Mouse (Mus musculus): Measurements from ENCODE around the gene Cacnb1.

Gene Cacnb1

DNA sequence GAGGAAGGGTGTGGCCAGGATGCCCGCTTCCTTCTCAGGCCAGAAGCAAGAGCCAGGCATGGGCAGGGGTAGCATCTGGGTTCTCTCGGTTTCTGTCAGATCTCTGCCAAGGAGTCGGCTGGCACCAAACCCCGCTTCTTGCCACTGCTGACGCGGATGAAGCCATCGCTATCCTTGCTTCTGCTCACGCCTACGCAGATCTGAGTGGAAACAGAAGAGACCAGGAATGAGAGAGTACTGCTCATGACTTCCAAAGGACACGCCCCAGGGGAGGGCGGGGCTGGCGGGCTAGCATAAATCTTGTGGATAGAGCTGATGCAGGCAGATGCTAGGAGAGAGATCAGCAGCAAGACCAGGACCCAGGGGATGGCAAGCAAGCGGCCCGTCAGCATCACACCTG, 15.0 kb upstream of the Cacnb1 start:
- no peak for DNase-seq

DNA sequence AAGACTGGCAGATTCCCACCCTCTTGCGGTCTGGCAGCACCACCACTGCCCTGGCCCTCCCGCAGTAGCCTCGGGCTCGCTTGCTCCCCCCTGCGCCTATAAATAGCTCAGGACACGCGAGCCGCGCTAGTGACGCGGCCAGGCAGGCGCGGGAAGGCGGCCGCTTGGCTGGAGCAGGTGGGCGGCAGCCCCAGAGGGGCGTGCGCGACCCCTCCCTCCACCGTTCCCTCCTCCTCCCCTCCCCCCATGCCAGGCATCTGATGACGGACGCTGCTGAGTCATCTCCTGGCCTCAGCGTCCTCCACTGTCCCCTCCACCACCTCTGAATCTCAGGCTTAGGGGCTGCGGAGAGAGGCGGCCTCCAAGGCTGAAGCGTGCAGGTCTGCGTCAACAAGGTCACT, 13.1 kb upstream of the Cacnb1 start:
- DNase-seq, result no peak

DNA sequence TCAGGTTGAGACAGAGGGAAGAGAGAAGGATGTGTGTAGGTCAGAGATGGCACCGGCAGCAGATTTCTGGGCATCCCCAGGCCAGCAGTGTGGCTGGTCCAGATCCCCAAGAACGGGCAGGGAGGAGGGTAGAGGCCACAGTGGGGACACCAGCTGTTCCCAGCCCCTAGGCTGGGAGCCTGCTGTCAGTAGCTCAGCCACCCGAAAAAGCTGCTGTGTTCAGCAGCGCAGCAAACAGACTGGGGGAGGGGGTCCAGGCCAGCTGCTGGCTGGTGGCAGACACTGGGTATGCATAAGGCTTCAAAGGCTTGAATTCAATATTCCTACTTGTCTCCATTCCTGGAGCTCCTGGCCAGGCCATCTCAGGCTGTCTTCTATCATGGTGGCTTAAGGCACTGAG, 12.0 kb upstream of the Cacnb1 start:
- DNase-seq, result no peak

DNA sequence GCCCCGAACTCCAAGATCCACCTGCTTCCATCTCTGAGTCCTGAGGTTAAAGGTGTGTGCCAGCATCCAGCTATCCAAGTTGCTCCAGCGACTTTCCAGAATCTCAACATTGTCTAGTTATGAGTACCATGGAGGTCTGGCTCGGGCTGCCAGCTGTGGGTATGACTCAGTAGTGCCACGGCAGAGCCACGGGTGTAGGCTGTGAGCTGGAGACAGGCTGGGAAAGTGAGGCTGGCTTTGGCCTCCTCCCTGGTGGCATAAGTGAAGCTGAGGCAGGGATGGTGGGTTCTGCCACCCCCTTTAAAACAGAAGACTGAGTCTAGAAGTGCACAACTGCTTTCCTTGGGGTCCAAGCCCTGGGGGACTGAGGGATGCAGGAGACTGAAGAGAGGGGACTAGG, 11.2 kb upstream of the Cacnb1 start:
- no peak for DNase-seq

DNA sequence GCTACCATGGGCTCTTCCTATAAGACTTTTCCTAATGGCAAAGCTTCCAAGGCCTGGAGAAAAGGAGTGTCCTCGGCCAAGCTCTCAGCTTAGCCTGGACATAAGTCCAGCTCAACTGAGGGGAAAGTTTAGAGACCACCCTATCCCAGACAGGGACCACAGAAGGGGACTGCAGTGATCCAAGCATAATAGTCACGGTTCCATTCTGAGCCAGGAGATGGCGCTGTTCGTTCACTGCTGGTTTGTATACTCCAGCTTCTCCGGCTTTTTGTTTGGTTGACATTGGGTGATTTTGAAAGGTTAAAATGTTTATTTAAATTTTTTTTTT, 8.6 kb upstream of the Cacnb1 start:
- peak; percentile 40 to 81 for DNase-seq

DNA sequence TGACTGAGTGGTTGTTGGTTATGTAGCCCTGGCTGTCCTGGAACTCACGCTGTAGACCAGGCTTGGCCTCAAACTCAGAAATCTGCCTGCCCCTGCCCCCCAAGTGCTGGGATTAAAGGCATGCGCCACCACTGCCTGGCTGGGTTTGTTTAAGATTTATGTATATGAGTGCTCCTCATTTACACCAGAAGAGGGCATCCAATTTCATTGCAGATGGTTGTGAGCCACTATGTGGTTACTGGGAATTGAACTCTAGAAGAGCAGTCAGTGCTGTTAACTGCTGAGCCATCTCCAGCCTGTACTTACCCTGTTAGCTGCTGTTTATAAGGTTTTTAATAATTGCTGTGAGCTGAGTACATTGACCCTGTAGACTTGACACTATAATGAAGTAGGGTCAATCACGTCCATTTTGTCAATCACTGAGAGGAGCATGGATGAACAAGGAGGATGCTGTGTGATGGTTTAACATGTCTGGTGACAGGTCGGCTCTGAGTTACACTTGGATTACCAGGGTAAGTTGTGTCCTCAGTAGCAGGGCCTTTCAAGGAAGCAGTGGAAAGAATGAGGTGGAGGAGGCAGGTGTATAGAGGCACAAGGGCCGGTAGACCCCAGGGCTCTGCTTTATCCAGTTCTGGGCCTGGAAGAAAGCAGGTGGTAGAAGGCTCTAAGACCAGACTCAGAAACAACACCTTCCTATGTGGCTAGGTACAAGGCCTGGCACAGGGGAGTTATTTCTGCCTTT, 8.0 kb upstream of the Cacnb1 start:
- DNase-seq, result no peak

DNA sequence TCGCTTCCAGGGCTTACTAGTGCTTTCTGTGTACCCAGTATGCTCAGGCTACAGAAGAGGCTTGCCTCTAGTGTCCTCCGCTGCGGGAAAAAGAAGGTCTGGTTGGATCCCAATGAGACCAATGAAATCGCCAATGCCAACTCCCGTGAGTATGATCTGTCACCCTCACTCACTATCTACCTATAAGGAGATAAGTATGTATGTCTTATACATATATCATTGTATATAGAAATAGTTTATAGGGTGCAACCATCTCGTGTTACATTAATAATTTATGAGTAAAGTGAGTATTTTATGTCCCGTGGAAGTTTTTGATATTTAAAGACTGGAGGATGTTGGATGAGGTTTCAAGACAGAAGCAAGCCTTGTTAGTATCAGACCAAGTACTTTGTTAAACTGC, 5.0 kb upstream of the Cacnb1 start:
- no peak for DNase-seq

DNA sequence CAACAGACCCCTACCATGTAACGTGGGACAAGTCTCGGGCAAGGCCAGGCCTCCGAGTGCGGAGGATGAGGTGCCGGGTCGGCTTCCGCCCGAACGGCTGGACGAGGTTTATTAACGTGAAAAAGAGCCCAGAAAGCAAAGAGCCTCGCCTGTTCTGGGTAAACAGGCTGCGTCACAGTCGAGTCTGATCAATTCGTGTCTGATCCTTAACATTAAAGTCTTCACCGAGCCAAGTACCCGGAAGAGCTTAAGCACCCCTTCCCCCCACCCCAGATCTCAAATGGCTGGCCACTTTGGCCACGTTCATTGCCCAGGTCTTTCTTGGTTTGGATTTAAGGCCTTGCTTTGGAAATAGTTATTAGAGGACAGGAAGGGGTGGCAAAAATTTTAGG, 4.5 kb upstream of the Cacnb1 start:
- no peak for DNase-seq

DNA sequence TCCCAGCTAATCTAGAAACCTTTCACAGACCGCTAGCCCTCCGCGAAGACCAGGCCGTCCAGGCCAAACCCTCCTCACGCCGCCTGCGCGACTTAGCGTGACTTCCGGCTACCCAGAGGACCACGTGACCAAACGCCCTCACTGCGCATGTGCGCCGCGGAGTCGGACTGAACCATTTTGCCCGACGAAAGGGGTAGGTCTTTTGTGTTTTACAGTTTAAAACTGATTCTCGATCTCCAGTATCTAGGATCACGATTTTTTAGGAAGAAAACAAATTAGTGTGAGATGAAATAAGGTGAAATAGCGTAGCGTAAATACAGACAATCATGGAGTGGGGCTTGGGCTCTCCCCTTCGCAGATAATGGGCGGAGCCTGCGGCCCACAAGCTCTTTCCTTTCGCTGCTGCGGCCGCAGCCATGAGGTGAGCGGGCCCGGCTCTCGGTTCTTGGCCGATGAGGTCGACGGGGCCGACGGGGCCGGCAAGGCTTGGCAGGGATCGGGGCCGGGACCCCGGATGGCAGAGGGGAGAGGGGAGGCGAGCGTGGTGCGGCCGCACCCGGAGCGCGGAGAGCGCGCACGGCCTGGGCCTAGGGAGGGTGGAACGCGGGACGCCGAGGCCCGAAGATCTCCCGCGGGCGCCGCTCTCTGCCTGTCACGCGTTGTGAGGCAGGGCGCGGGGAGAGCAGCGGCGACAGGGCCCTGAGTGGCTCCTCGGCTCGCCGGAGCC, 3.9 kb upstream of the Cacnb1 start, which contains the start of gene Rpl19:
Rpl19 (plus strand) TSS at position 141 of the 727 bp plus-strand sequence.
- peak; percentile 89 to 92 for DNase-seq

DNA sequence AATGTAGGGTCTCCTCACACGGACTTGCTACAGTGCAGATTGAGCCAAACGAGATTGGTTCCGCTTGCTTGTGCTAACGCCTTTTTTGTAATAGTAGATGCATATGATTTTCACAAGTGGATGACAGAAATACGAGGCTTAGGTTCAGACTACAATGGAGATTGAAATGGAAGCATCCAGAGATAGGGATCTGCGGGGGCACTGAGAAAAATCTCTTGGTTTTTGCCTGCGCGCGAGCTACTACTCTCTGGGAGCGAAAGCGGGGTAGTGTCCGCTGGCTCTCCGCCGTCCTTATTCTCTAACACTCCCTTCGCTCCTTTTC, 3.4 kb upstream of the Cacnb1 start:
- DNase-seq, result no peak

DNA sequence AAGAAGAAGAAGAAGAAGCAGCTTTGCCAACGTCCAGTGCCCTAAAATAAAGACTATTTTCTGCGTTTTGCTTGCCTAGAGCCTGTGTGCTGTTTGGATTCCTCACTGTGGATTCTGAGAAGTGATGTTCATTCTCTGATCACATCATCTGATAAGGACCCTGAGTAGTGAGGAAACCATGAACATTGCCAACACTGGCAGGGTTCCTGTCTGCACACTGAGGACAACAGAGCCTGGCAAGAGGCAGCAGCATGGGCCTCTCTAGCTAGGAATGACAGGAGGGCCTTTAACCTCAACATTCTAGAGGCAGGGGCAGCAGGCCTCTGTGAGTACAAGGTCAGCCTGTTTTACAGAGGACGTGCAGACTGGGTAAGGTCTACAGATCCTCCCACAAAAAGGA, 1.7 kb upstream of the Cacnb1 start:
- DNase-seq, result no peak

DNA sequence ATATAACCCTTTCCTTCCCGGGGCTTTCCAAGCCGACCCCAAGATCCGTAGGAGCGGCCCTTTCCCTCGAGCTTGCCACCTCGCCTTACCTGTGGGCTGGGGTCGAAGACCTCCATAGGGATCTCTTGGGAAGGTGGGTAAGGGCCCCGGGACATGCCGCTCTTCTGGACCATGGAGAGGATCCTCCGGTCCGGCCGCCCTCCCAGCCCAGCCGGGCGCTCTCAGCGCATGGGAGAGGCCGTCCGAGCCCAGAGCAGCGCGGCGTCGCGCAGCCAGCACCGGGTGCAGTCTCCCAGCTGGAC, 630 bp downstream of the Cacnb1 start:
- DNase-seq, result no peak

DNA sequence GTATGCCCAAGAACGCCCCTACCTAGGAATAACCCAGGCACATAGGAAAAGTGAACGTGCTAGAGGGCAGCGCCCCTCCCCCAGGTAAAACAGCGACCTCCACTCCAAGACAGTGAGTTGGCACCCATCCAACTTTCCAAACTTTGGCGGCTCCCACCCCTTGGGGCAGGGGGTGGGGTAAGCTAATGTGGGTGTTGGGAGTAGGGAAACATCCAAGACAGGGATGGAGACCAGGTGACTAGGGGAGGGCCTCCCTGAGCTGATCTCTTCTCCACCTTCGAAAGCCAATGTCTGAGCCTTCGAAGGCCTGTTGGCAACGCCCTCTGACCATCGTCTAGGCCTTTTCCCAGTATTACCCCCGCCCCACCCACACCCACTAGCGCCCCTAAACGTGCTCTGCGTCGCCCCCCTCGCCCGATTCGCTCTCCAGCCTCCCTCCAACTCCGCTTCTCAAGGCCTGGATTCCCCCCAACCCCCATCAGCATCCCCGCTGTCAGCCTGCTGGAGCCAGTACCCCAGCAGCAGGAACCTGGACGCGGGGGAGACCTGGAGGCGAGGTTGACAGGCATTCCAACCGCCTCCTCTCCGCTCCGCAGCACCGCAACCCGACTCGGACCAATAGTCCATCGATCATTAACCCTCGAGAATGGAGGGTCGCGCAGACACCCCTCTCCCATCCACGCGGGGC, 1.1 kb downstream of the Cacnb1 start:
- DNase-seq, result no peak

DNA sequence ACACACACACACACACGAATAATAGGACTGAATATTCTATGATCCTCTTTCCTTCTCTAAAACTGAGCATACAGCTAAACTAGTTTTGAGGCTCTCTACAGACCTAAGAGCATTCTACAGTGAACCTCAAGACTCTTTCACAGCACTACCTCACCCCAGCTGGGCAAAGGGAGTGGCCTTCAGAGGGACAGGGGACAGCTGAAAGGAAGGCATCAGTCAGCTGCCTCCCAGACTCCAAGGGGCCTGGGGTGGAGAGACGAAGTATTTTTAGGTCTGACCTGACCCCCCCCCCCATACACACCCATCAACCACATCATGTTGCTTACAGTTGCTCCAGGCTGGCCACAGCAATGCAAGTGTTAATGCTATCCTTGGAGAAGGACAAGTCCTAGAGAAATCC, 1.7 kb downstream of the Cacnb1 start:
- no peak for DNase-seq

DNA sequence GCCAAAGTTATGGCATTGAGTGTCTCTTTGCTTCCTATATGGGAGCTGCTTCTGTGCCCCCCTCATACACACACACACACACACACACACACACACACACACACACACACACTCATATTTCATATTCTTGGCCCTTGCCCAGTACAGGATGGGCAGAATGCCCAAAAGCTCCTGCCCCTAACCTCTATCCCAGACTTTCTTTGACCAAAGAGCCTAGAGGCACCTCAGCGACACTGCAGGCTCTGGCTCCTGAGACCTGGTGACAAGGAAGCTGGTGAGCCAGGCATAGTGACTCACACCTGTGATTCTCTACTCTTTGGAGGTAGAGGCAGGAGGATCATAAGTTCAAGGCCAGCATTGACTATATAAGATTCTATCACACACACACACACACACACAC, 2.1 kb downstream of the Cacnb1 start:
- DNase-seq, result no peak

DNA sequence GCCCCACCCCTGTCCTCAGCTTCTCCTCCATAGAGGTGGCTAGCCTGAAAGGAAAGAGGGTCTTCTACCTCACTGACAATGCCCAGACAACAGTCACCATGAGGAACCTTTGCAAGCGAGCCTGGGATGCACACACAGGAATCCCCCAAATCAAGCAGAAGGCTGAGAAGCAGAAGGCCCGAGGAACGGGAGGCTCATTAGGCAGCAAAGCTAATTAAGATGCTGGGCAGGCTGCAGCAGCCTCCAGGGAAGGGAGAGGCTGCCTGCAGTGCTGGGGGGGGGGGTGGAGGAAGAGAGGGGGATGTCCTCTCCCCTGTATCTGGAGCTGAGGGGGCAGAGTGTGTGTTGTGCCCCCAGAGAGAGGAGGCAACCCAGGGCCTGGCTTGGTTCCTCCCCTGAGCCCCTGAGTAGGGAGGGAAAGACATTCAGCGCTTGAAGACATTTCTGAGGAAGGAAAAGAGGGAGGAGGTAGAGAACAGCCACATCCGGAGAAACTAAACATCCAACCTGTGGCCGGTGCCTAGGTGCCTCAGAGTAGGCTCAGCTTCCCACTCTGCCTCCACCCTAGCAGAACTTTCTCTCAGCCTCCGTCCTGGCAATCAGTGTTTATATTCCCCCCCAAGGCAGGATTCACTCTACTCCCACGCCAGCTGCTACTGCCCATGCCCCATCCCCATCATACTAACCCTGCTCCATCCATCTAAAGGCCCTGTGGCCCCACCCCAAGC, 2.8 kb downstream of the Cacnb1 start:
- no peak for DNase-seq

DNA sequence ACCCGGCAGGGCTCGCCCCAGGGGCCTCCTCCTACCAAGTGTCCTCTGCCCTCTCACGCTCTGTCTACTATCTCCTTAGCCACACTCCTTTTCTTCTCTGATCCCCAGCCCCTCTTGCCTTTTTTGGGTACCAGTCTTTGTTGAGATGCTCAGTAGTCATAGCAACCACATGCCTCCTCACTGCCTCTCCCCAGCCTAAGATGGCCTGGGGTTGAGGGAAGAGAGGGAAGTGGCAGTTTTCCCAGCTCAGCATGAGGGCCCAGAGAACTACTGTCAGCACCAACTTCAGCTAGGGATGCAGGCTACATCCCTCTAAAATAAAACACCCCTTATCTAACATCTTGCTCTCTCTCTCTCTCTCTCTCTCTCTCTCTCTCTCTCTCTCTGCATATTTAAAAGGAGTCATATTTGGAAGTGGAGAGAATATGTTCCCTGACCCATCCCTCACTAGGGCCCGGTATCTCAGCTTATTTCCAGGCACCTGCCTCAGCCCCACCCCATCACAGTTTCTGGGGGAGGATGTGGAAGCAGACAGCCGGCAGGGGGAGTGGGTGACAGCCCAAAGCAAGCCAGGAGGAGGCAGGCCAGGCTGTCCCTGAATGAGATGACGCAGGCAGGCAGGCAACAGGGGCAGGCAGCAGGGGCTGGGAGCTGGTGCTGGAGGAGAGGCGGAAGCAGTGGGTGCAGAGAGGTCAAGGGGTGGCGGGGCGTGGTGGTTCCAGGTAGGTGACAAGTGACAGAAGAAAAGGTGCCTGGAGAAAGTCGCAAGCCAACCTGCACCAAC, 3.8 kb downstream of the Cacnb1 start:
- no peak for DNase-seq

DNA sequence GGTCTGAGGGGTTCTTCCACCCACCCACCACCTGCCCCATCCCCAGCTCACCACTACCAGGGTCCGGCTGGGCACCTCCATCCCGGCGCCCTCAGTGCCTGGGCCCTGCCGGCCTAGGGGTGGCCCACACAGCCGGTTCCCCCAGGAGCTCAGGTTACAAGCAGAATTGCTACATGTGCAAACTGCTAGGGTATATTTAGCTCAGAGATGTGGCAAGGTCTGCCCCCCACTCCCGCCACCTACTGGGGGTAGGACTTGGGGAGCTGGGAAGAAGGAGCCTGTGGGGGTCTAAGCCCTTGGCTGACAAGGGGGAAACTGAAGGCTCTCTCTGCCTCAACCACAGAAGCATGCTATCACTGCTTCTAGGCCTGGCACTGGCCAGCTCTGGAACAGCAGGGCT, 4.6 kb downstream of the Cacnb1 start:
- DNase-seq, result no peak

DNA sequence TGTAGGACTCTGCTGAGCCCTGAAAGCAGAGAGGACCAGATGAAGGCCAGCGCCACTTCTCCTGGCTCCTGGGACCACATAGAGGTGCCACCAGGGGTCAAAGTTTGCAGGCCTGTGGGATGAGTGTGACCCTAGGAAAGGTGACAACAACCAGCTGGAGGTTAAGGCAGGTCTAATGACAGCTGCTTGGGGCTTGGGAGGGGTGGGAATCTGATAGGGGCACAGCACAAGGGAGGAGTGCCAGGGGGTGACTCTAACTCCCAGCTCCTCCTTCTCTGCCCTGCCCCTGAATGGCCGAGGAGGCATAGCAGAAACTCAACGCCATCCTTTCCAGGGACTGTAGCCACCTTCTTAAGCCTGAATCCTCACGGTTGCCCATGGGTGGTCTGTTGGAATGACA, 6.0 kb downstream of the Cacnb1 start:
- no peak for DNase-seq

DNA sequence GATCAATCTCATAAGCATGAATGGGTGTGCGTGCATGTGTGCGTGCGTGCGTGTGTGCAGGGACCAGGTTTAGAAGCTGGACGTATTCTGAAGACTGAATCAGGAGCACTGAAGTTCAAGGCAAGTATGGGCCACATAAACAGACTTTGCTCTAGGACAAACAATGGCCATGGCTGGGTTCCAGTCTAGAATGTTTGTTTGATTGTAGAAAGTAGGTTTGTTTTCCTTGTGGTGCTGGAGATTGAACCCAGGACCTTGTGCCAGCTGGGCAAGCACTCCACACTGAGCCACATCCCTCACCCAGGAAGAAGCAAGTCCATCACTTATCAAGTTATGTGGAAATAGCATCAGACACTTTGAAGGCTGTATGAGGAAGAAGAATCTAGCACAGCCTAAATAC, 6.7 kb downstream of the Cacnb1 start:
- no peak for DNase-seq

DNA sequence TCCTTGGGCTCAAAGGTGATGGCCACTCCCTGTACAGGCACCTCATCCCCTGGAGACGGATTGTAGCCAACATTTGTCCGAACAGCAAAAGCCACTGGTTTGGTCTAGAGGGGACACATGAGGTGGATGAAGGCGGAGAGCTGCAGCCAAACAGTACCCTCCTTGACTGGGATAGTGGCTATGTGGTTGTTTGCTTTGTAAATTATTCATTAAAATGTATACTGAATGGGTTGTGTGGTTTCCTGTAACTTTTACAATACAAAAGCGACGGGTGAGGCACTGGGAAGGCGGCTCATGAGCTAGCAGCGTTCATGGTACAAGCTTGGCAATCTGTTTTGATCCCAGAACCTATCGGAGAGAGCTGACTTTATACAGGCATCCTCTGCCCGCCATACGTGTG, 10.0 kb downstream of the Cacnb1 start:
- no peak for DNase-seq

DNA sequence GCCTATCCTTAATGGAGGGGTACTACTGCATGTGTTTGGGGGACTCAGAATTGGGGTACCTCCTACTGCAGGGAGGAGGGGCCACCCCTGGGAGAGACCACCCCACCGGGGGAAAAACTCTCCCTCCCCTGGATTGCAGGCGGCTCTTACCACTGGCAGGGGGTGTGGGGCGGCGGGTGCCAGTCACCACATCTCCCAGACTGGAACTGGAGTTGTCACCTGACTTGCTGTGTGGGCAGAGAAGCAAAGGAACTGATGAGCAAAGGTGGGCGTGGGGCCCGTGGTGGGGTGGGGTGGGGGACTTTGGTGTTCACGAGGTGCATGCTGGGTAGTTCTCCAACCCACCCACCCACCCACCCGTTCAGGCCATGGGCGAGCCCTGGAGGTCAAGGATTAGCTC, 11.1 kb downstream of the Cacnb1 start:
- DNase-seq, result no peak

DNA sequence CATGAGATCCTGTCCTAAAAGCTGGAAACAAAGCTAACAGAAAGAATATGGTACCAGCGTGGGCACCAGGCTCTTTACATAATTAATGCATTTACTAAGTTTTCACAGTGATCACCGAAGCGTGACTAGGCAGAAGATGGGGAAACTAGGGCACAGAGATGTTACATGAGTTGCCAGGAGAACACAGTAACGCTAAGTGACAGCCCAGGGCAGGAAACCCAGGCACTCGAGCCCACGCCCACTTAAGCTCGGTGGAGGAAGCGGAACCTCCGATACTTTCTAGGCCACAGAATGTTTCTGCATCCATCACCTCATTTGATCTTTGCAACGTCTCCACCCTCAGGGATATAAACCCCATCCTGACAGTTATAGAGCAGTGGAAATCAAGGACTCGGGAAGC, 14.7 kb downstream of the Cacnb1 start:
- DNase-seq, result no peak
